Mouse (Mus musculus): ENCODE measurements at regions not wholly inside any gene's neighbourhood (a gene's known extent, or its start where the extent isn't known, plus 50 kb on each side); places are given as distances from the start of the nearest gene placed in this dataset.

- TF ChIP-seq CTCF (IDR thresholded peaks at IDR 0.05) (no peak), POLR2A (IDR thresholded peaks at IDR 0.05; ENCODE audit: insufficient read depth, low read depth, low read length) (no peak)
Measured at GRCm38 (mm10) chr10:17367430-17367829, 355.6 kb upstream of the Cited2 start.

Data from heart, adult 2 months (tissue).